In genomic region chr7:133003421-133003820, GRCm38 (mm10) we compare ENCODE assay signal across 8 mouse cellular contexts.
DNase-seq lines count a peak whose midpoint lies in the region; ATAC-seq lines count a peak whose summit lies in the region.

No protein-coding gene starts in this region.

- WGBS in hindbrain, embryonic 11.5 days = 54% methylated on average over 3 of the region's 3 CpGs
- WGBS in hindbrain, embryonic 12.5 days = 41% methylated on average over 3 of the region's 3 CpGs
- WGBS in forebrain, embryonic 16.5 days = 20% methylated on average over 3 of the region's 3 CpGs
- WGBS in limb, embryonic 10.5 days = 37% methylated on average over 3 of the region's 3 CpGs
- WGBS in stomach, embryonic 16.5 days = 14% methylated on average over 3 of the region's 3 CpGs

- H3K4me1 ChIP-seq in hindbrain, embryonic 11.5 days (replicated peaks; ENCODE audit: control insufficient read depth, insufficient read depth, low read length) = no peaks in the 10 kb centered on the region
- H3K4me1 ChIP-seq in hindbrain, embryonic 12.5 days = peaks cover 31% of the 10 kb centered on the region
- peaks cover 17% of the 10 kb centered on the region for H3K4me1 ChIP-seq in forebrain, embryonic 16.5 days (replicated peaks; ENCODE audit: control insufficient read depth, insufficient read depth, low read length)
- H3K4me1 ChIP-seq in limb, embryonic 10.5 days = peaks cover 43% of the 10 kb centered on the region
- peaks cover 38% of the 10 kb centered on the region for H3K4me1 ChIP-seq in stomach, embryonic 16.5 days (ENCODE audit: control insufficient read depth, insufficient read depth, low read length)

- no peaks in the 10 kb centered on the region for H3K27me3 ChIP-seq in hindbrain, embryonic 11.5 days (ENCODE audit: control insufficient read depth, insufficient read depth, low read length)
- H3K27me3 ChIP-seq in hindbrain, embryonic 12.5 days = no peaks in the 10 kb centered on the region
- no peaks in the 10 kb centered on the region for H3K27me3 ChIP-seq in forebrain, embryonic 16.5 days (replicated peaks; ENCODE audit: control insufficient read depth, insufficient read depth, low read length)
- H3K27me3 ChIP-seq in limb, embryonic 10.5 days (ENCODE audit: low read depth, poor library complexity, severe bottlenecking) = no peaks in the 10 kb centered on the region
- no peaks in the 10 kb centered on the region for H3K27me3 ChIP-seq in stomach, embryonic 16.5 days (ENCODE audit: control insufficient read depth, insufficient read depth, low read length)

- ATAC-seq in hindbrain, embryonic 11.5 days (ENCODE audit: low FRiP score) = no peak
- no peak for ATAC-seq in hindbrain, embryonic 12.5 days (ENCODE audit: low FRiP score)
- peak; percentile 71 for ATAC-seq in forebrain, embryonic 16.5 days
- ATAC-seq in stomach, embryonic 16.5 days (ENCODE audit: insufficient read depth, low FRiP score) = peak; percentile 30; the same call in 1 of the 2 replicates

- DNase-seq in hindbrain, embryonic 11.5 days (ENCODE audit: low spot score) = peak; percentile 69
- peak; percentile 30 for DNase-seq in c-Kit-positive CD71-negative TER-119-negative erythroid progenitor cells, embryonic 14.5 days (ENCODE audit: low read depth)
- peak; percentile 70 for DNase-seq in induced T-regulatory cell, adult 2 months (ENCODE audit: low read depth)
- DNase-seq in limb, embryonic 10.5 days (ENCODE audit: low spot score) = peak; percentile 61
- DNase-seq in naive thymus-derived CD4-positive, alpha-beta T cell, adult 2 months (ENCODE audit: low read depth) = peak; percentile 71

- H3K36me3 ChIP-seq in hindbrain, embryonic 11.5 days (ENCODE audit: control insufficient read depth, insufficient read depth, low read length) = peaks cover 2% of the 10 kb centered on the region; the same call in 1 of the 2 replicates
- H3K36me3 ChIP-seq in hindbrain, embryonic 12.5 days = peaks cover 11% of the 10 kb centered on the region
- peaks cover 4% of the 10 kb centered on the region; the same call in 1 of the 2 replicates for H3K36me3 ChIP-seq in forebrain, embryonic 16.5 days (ENCODE audit: control insufficient read depth, insufficient read depth)
- peaks cover 85% of the 10 kb centered on the region for H3K36me3 ChIP-seq in limb, embryonic 10.5 days
- peaks cover 6% of the 10 kb centered on the region; the same call in 1 of the 2 replicates for H3K36me3 ChIP-seq in stomach, embryonic 16.5 days (ENCODE audit: control insufficient read depth, insufficient read depth, low read length)

- H3K4me3 ChIP-seq in hindbrain, embryonic 11.5 days (ENCODE audit: low read depth, low read length) = no peak overlapping the region
- H3K4me3 ChIP-seq in hindbrain, embryonic 12.5 days = no peak overlapping the region
- no peak overlapping the region for H3K4me3 ChIP-seq in forebrain, embryonic 16.5 days (replicated peaks; ENCODE audit: low read length)
- no peak overlapping the region for H3K4me3 ChIP-seq in limb, embryonic 10.5 days
- H3K4me3 ChIP-seq in stomach, embryonic 16.5 days (replicated peaks; ENCODE audit: low read length) = no peak overlapping the region

- H3K4me2 ChIP-seq in hindbrain, embryonic 11.5 days (replicated peaks; ENCODE audit: low read depth, low read length) = no peak overlapping the region
- no peak overlapping the region for H3K4me2 ChIP-seq in hindbrain, embryonic 12.5 days (replicated peaks)
- no peak overlapping the region for H3K4me2 ChIP-seq in forebrain, embryonic 16.5 days (ENCODE audit: low read length)
- H3K4me2 ChIP-seq in stomach, embryonic 16.5 days (ENCODE audit: low read depth, low read length) = no peak overlapping the region

- no peak overlapping the region for H3K9ac ChIP-seq in hindbrain, embryonic 11.5 days (ENCODE audit: low read depth, low read length)
- H3K9ac ChIP-seq in hindbrain, embryonic 12.5 days = no peak overlapping the region
- no peak overlapping the region for H3K9ac ChIP-seq in forebrain, embryonic 16.5 days (replicated peaks; ENCODE audit: low read depth, low read length)
- no peak overlapping the region for H3K9ac ChIP-seq in stomach, embryonic 16.5 days (ENCODE audit: low read length)

- H3K9me3 ChIP-seq in hindbrain, embryonic 11.5 days (ENCODE audit: control insufficient read depth, low read length) = no peaks in the 10 kb centered on the region
- no peaks in the 10 kb centered on the region for H3K9me3 ChIP-seq in hindbrain, embryonic 12.5 days (replicated peaks)
- no peaks in the 10 kb centered on the region for H3K9me3 ChIP-seq in forebrain, embryonic 16.5 days (ENCODE audit: control insufficient read depth, low read length)
- H3K9me3 ChIP-seq in limb, embryonic 10.5 days (replicated peaks) = no peaks in the 10 kb centered on the region
- H3K9me3 ChIP-seq in stomach, embryonic 16.5 days (replicated peaks; ENCODE audit: control insufficient read depth, low read length) = no peaks in the 10 kb centered on the region

- H3K27ac ChIP-seq in hindbrain, embryonic 11.5 days (ENCODE audit: low read depth, low read length) = no peak overlapping the region
- H3K27ac ChIP-seq in hindbrain, embryonic 12.5 days = no peak overlapping the region
- peak overlapping the region; percentile 26; the same call in 1 of the 2 replicates for H3K27ac ChIP-seq in forebrain, embryonic 16.5 days (ENCODE audit: low read length)
- H3K27ac ChIP-seq in limb, embryonic 10.5 days = no peak overlapping the region
- H3K27ac ChIP-seq in stomach, embryonic 16.5 days (ENCODE audit: low read length) = no peak overlapping the region

Comparison
In these comparisons a context has a peak if more than half of its experiments do, and no peak if none do; other contexts are left out.
1. ATAC-seq: peak in forebrain, embryonic 16.5 days (single experiment) and stomach, embryonic 16.5 days (single experiment); none in hindbrain, embryonic 11.5 days (single experiment) and hindbrain, embryonic 12.5 days (single experiment).
2. Peak in every context shown above with its lines, with median percentiles within 50 percentile points of each other: DNase-seq.